In the genomic region with DNA sequence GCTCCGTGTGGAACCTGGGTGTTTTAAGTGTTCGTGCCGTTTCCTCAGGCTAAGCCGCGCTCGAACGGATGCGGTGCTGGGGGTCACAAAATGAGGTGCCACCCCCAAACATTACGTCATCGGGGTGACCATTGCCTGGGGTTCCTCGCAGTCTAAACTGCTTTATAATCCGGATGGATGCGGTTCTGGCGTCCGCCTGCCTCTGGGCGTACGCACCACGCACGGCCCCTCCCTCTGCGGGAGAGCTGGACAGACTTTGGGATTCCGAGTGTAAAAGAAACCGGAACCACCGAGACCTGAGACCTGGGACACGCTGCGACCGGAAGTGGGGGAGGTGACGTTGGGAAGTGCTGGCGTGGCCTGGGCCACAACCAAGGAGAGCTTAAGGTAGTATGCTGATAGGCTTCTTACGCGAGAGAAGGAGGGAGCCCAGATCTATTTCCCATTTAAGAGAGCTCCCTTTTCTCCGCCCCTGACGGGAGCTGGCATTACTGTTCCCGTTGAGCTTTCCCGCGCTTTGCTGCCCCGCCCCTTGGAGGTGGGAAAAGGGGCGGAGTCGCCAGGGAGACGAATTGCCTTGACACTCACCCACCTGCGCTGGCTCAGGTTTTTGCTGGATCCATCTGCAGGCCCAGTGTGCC, we compare ENCODE assay signal across 8 mouse cellular contexts. TPM values are rescaled to one million over a fixed set of nuclear protein-coding genes. Genes with fewer than 3 reads are reported as not detected.
DNase-seq lines count a peak whose midpoint lies in the region; ATAC-seq lines count a peak whose summit lies in the region.

No protein-coding gene starts in this region.

- WGBS in heart, embryonic 13.5 days = under 1% methylated on average over 40 of the region's 40 CpGs
- under 1% methylated on average over 40 of the region's 40 CpGs for WGBS in liver, embryonic 12.5 days (ENCODE audit: insufficient replicate concordance)
- under 1% methylated on average over 40 of the region's 40 CpGs for WGBS in stomach, embryonic 15.5 days

- H3K4me3 ChIP-seq in brown adipose tissue, adult 24 weeks (ENCODE audit: insufficient read depth, low read depth, low read length) = peak overlapping the region; percentile 62
- peak overlapping the region; percentile 82 for H3K4me3 ChIP-seq in heart, embryonic 13.5 days
- peak overlapping the region; percentile 91 for H3K4me3 ChIP-seq in liver, embryonic 12.5 days
- peak overlapping the region; percentile 86 for H3K4me3 ChIP-seq in stomach, embryonic 15.5 days (replicated peaks)

- peak overlapping the region; percentile 79 for H3K9ac ChIP-seq in heart, embryonic 13.5 days
- peak overlapping the region; percentile 79 for H3K9ac ChIP-seq in liver, embryonic 12.5 days
- peak overlapping the region; percentile 65 for H3K9ac ChIP-seq in stomach, embryonic 15.5 days

- peaks cover 19% of the 10 kb centered on the region for H3K36me3 ChIP-seq in heart, embryonic 13.5 days
- H3K36me3 ChIP-seq in liver, embryonic 12.5 days = peaks cover 27% of the 10 kb centered on the region
- H3K36me3 ChIP-seq in stomach, embryonic 15.5 days = peaks cover 12% of the 10 kb centered on the region

- DNase-seq in CD4-positive, CD25-positive, alpha-beta regulatory T cell, adult 2 months (ENCODE audit: low read depth, low spot score) = peak; percentile 91
- peak; percentile 91 for DNase-seq in fat pad, adult 2 months (ENCODE audit: extremely low read depth, low read depth, low spot score)
- peak; percentile 95 for DNase-seq in kidney, postnatal 10 days
- DNase-seq in natural killer cell, adult 2 months (ENCODE audit: low spot score in 2 of 2) = peak; percentile 94 to 95

- no peaks in the 10 kb centered on the region for H3K9me3 ChIP-seq in heart, embryonic 13.5 days
- H3K9me3 ChIP-seq in liver, embryonic 12.5 days (replicated peaks) = no peaks in the 10 kb centered on the region
- no peaks in the 10 kb centered on the region for H3K9me3 ChIP-seq in stomach, embryonic 15.5 days

- H3K4me2 ChIP-seq in heart, embryonic 13.5 days = peak overlapping the region; percentile 87
- peak overlapping the region; percentile 97 for H3K4me2 ChIP-seq in liver, embryonic 12.5 days
- H3K4me2 ChIP-seq in stomach, embryonic 15.5 days = peak overlapping the region; percentile 78

- H3K27me3 ChIP-seq in heart, embryonic 13.5 days (replicated peaks) = no peaks in the 10 kb centered on the region
- H3K27me3 ChIP-seq in liver, embryonic 12.5 days (replicated peaks) = no peaks in the 10 kb centered on the region
- H3K27me3 ChIP-seq in stomach, embryonic 15.5 days (replicated peaks) = no peaks in the 10 kb centered on the region

- peak overlapping the region; percentile 72 for H3K27ac ChIP-seq in brown adipose tissue, adult 24 weeks (replicated peaks; ENCODE audit: low read depth, low read length)
- H3K27ac ChIP-seq in heart, embryonic 13.5 days (replicated peaks) = peak overlapping the region; percentile 96
- H3K27ac ChIP-seq in liver, embryonic 12.5 days = peak overlapping the region; percentile 97
- H3K27ac ChIP-seq in stomach, embryonic 15.5 days = peak overlapping the region; percentile 100

- ATAC-seq in heart, embryonic 13.5 days (ENCODE audit: extremely low read depth, insufficient number of reproducible peaks, low FRiP score, low TSS enrichment) = peak; percentile 33
- peak; percentile 61 for ATAC-seq in liver, embryonic 12.5 days
- ATAC-seq in stomach, embryonic 15.5 days (ENCODE audit: insufficient read depth, low FRiP score, low read depth) = peak; percentile 76

- no peaks in the 10 kb centered on the region for H3K4me1 ChIP-seq in brown adipose tissue, adult 24 weeks (ENCODE audit: control insufficient read depth, insufficient read depth, insufficient read length, low read length)
- H3K4me1 ChIP-seq in heart, embryonic 13.5 days = peaks cover 25% of the 10 kb centered on the region
- peaks cover 45% of the 10 kb centered on the region for H3K4me1 ChIP-seq in liver, embryonic 12.5 days
- H3K4me1 ChIP-seq in stomach, embryonic 15.5 days = peaks cover 13% of the 10 kb centered on the region

RNA-seq across cellular contexts. Expression of gene Zfp687, which starts 0.8 kb away (rescaled TPM):
- 5.7 and 6.1 TPM in 2 replicates for polyA plus RNA-seq in brown adipose tissue, adult 24 weeks (2012; ENCODE audit: insufficient read depth, insufficient read length, missing spikeins)
- 14.3 and 17.4 TPM in 2 replicates for polyA plus RNA-seq in heart, embryonic 13.5 days (2015; fragmentation: Nextera tagmentation; extraction: Ambion mirVana)
- polyA plus RNA-seq in liver, embryonic 12.5 days (2016; fragmentation: Nextera tagmentation; extraction: Ambion mirVana) = 12.6 and 14.4 TPM in 2 replicates
- 19.3 and 22.0 TPM in 2 replicates for polyA plus RNA-seq in stomach, embryonic 15.5 days (2015; fragmentation: Nextera tagmentation; extraction: Ambion mirVana)

RNA-seq across cellular contexts. Expression of gene Psmd4, which starts 26.4 kb away (rescaled TPM):
- polyA plus RNA-seq in brown adipose tissue, adult 24 weeks (2012; ENCODE audit: insufficient read depth, insufficient read length, missing spikeins) = 168 and 202 TPM in 2 replicates
- polyA plus RNA-seq in heart, embryonic 13.5 days (2015; fragmentation: Nextera tagmentation; extraction: Ambion mirVana) = 198 and 214 TPM in 2 replicates
- polyA plus RNA-seq in liver, embryonic 12.5 days (2016; fragmentation: Nextera tagmentation; extraction: Ambion mirVana) = 216 and 229 TPM in 2 replicates
- polyA plus RNA-seq in stomach, embryonic 15.5 days (2015; fragmentation: Nextera tagmentation; extraction: Ambion mirVana) = 220 and 221 TPM in 2 replicates

RNA-seq across cellular contexts. Expression of gene Pi4kb, which starts 41.5 kb away (rescaled TPM):
- polyA plus RNA-seq in brown adipose tissue, adult 24 weeks (2012; ENCODE audit: insufficient read depth, insufficient read length, missing spikeins) = 16.6 and 17.7 TPM in 2 replicates
- 14.0 and 17.6 TPM in 2 replicates for polyA plus RNA-seq in heart, embryonic 13.5 days (2015; fragmentation: Nextera tagmentation; extraction: Ambion mirVana)
- 12.6 and 13.1 TPM in 2 replicates for polyA plus RNA-seq in liver, embryonic 12.5 days (2016; fragmentation: Nextera tagmentation; extraction: Ambion mirVana)
- polyA plus RNA-seq in stomach, embryonic 15.5 days (2015; fragmentation: Nextera tagmentation; extraction: Ambion mirVana) = 19.3 and 22.0 TPM in 2 replicates

Comparison
In these comparisons a context has a peak if more than half of its experiments do, and no peak if none do; other contexts are left out.
1. Peak in every context shown above with its lines: DNase-seq, ATAC-seq, H3K4me3 ChIP-seq and H3K27ac ChIP-seq.